Mouse (Mus musculus): ENCODE measurements around the gene Ehbp1. TPM values are rescaled to one million over a fixed set of nuclear protein-coding genes. Genes with fewer than 3 reads are reported as not detected.

The Ehbp1 gene
- polyA plus RNA-seq, 1 experiment from 2014 or later: 3.4 TPM

- H3K27me3 ChIP-seq (replicated peaks): no peaks in the 10 kb centered on the region
- H3K4me3 ChIP-seq: no peak overlapping the region
- no peaks in the 10 kb centered on the region for H3K9me3 ChIP-seq (replicated peaks)
- H3K4me2 ChIP-seq: no peak overlapping the region
- no peak for ATAC-seq
- WGBS (ENCODE audit: insufficient replicate concordance): 69% methylated on average over 3 of the region's 3 CpGs
- H3K4me1 ChIP-seq: no peaks in the 10 kb centered on the region
- no peak overlapping the region for H3K9ac ChIP-seq
- no peak overlapping the region for H3K27ac ChIP-seq
- no peaks in the 10 kb centered on the region for H3K36me3 ChIP-seq
These were observed 308.5 kb downstream of the Ehbp1 start for GRCm38 (mm10) chr11:22033582-22033981.

- no peaks in the 10 kb centered on the region for H3K4me1 ChIP-seq
- H3K4me2 ChIP-seq: no peak overlapping the region
- H3K36me3 ChIP-seq: no peaks in the 10 kb centered on the region
- H3K27me3 ChIP-seq (replicated peaks): no peaks in the 10 kb centered on the region
- no peak overlapping the region for H3K9ac ChIP-seq
- H3K4me3 ChIP-seq: no peak overlapping the region
- WGBS (ENCODE audit: insufficient replicate concordance): 70% methylated on average over 2 of the region's 2 CpGs
- H3K27ac ChIP-seq: no peak overlapping the region
- H3K9me3 ChIP-seq (replicated peaks): no peaks in the 10 kb centered on the region
- no peak for ATAC-seq
These were observed 321.5 kb downstream of the Ehbp1 start for GRCm38 (mm10) chr11:22020602-22021001.

GRCm38 (mm10) chr11:22017444-22017843 lies 324.6 kb downstream of the Ehbp1 start:
- no peaks in the 10 kb centered on the region for H3K4me1 ChIP-seq
- H3K9me3 ChIP-seq (replicated peaks): no peaks in the 10 kb centered on the region
- H3K27ac ChIP-seq: no peak overlapping the region
- no peaks in the 10 kb centered on the region for H3K27me3 ChIP-seq (replicated peaks)
- no peak for ATAC-seq
- H3K36me3 ChIP-seq: no peaks in the 10 kb centered on the region
- no peak overlapping the region for H3K4me2 ChIP-seq
- no peak overlapping the region for H3K9ac ChIP-seq
- 81% methylated on average over 8 of the region's 8 CpGs for WGBS (ENCODE audit: insufficient replicate concordance)
- H3K4me3 ChIP-seq: no peak overlapping the region

- Histone ChIP-seq H3K4me2 (no peak overlapping the region), H3K9me3 (replicated peaks) (no peaks in the 10 kb centered on the region), H3K9ac (no peak overlapping the region), H3K27me3 (replicated peaks) (0 out of 2 replicates have a peak, but pooled peaks cover under 1% of the 10 kb centered on the region), H3K4me3 (no peak overlapping the region), H3K4me1 (no peaks in the 10 kb centered on the region), H3K27ac (no peak overlapping the region), H3K36me3 (no peaks in the 10 kb centered on the region)
- no peak for ATAC-seq
- WGBS (ENCODE audit: insufficient replicate concordance): 77% methylated on average over 3 of the region's 3 CpGs
These were observed 325.8 kb downstream of the Ehbp1 start for GRCm38 (mm10) chr11:22016341-22016740.

- Histone ChIP-seq H3K27ac (no peak overlapping the region), H3K4me1 (0 out of 2 replicates have a peak, but pooled peaks cover 5% of the 10 kb centered on the region), H3K27me3 (replicated peaks) (peaks cover 67% of the 10 kb centered on the region), H3K4me2 (no peak overlapping the region), H3K4me3 (no peak overlapping the region), H3K9me3 (replicated peaks) (no peaks in the 10 kb centered on the region), H3K9ac (no peak overlapping the region), H3K36me3 (no peaks in the 10 kb centered on the region)
- no peak for ATAC-seq
- WGBS (ENCODE audit: insufficient replicate concordance): 35% methylated on average over 2 of the region's 2 CpGs
These were observed 333.3 kb downstream of the Ehbp1 start for GRCm38 (mm10) chr11:22008817-22009216.

- H3K9me3 ChIP-seq (replicated peaks): no peaks in the 10 kb centered on the region
- H3K4me2 ChIP-seq: peak overlapping the region; percentile 33
- peaks cover 74% of the 10 kb centered on the region for H3K27me3 ChIP-seq (replicated peaks)
- ATAC-seq: no peak
- 1% methylated on average over 10 of the region's 10 CpGs for WGBS (ENCODE audit: insufficient replicate concordance)
- no peaks in the 10 kb centered on the region for H3K36me3 ChIP-seq
- H3K4me3 ChIP-seq: no peak overlapping the region
- H3K27ac ChIP-seq: no peak overlapping the region
- H3K9ac ChIP-seq: no peak overlapping the region
- 0 out of 2 replicates have a peak, but pooled peaks cover 5% of the 10 kb centered on the region for H3K4me1 ChIP-seq
These were observed 333.9 kb downstream of the Ehbp1 start for GRCm38 (mm10) chr11:22008129-22008596.

GRCm38 (mm10) chr11:22007781-22008110 lies 334.3 kb downstream of the Ehbp1 start:
- Histone ChIP-seq H3K27ac (no peak overlapping the region), H3K4me1 (peaks cover 6% of the 10 kb centered on the region; the same call in 1 of the 2 replicates), H3K36me3 (no peaks in the 10 kb centered on the region), H3K4me3 (no peak overlapping the region), H3K9ac (no peak overlapping the region), H3K4me2 (peak overlapping the region; percentile 22; the same call in 1 of the 2 replicates), H3K9me3 (replicated peaks) (no peaks in the 10 kb centered on the region), H3K27me3 (replicated peaks) (peaks cover 78% of the 10 kb centered on the region)
- no peak for ATAC-seq
- WGBS (ENCODE audit: insufficient replicate concordance): 4% methylated on average over 6 of the region's 6 CpGs

- 4% methylated on average over 20 of the region's 20 CpGs for WGBS (ENCODE audit: insufficient replicate concordance)
- H3K4me2 ChIP-seq: 0 out of 2 replicates have a peak overlapping the region, but pooled peaks have one; percentile 22
- peaks cover 83% of the 10 kb centered on the region for H3K27me3 ChIP-seq (replicated peaks)
- no peak overlapping the region for H3K4me3 ChIP-seq
- no peaks in the 10 kb centered on the region for H3K9me3 ChIP-seq (replicated peaks)
- no peaks in the 10 kb centered on the region for H3K36me3 ChIP-seq
- peaks cover 12% of the 10 kb centered on the region for H3K4me1 ChIP-seq
- no peak overlapping the region for H3K27ac ChIP-seq
- ATAC-seq: no peak
- H3K9ac ChIP-seq: no peak overlapping the region
These were observed 334.9 kb downstream of the Ehbp1 start for GRCm38 (mm10) chr11:22007088-22007780.

GRCm38 (mm10) chr11:22006471-22007087 lies 335.5 kb downstream of the Ehbp1 start:
- Histone ChIP-seq H3K4me3 (no peak overlapping the region), H3K27ac (no peak overlapping the region), H3K9ac (no peak overlapping the region), H3K27me3 (replicated peaks) (peaks cover 90% of the 10 kb centered on the region), H3K4me1 (peaks cover 18% of the 10 kb centered on the region), H3K9me3 (replicated peaks) (no peaks in the 10 kb centered on the region), H3K36me3 (no peaks in the 10 kb centered on the region), H3K4me2 (no peak overlapping the region)
- ATAC-seq: no peak
- WGBS (ENCODE audit: insufficient replicate concordance): 9% methylated on average over 12 of the region's 12 CpGs

- Histone ChIP-seq H3K27me3 (replicated peaks) (peaks cover 92% of the 10 kb centered on the region), H3K27ac (no peak overlapping the region), H3K4me3 (no peak overlapping the region), H3K9ac (no peak overlapping the region), H3K4me1 (peaks cover 29% of the 10 kb centered on the region), H3K9me3 (replicated peaks) (no peaks in the 10 kb centered on the region), H3K36me3 (no peaks in the 10 kb centered on the region), H3K4me2 (no peak overlapping the region)
- ATAC-seq: no peak
- WGBS (ENCODE audit: insufficient replicate concordance): 8% methylated on average over 9 of the region's 9 CpGs
These were observed 336.7 kb downstream of the Ehbp1 start for GRCm38 (mm10) chr11:22005281-22005870.

GRCm38 (mm10) chr11:22004331-22004841 lies 337.7 kb downstream of the Ehbp1 start:
- ATAC-seq: peak; percentile 28; the same call in 1 of the 2 replicates
- peaks cover 29% of the 10 kb centered on the region for H3K4me1 ChIP-seq
- H3K4me3 ChIP-seq: no peak overlapping the region
- H3K9me3 ChIP-seq (replicated peaks): no peaks in the 10 kb centered on the region
- no peak overlapping the region for H3K27ac ChIP-seq
- H3K9ac ChIP-seq: no peak overlapping the region
- no peaks in the 10 kb centered on the region for H3K36me3 ChIP-seq
- WGBS (ENCODE audit: insufficient replicate concordance): 2% methylated on average over 18 of the region's 18 CpGs
- H3K27me3 ChIP-seq (replicated peaks): peaks cover 95% of the 10 kb centered on the region
- H3K4me2 ChIP-seq: no peak overlapping the region; the same call in 1 of the 2 replicates

Measured in liver, embryonic 12.5 days (tissue).